Mouse (Mus musculus): ENCODE measurements around the gene Slc25a33. TPM values are rescaled to one million over a fixed set of nuclear protein-coding genes. Genes with fewer than 3 reads are reported as not detected.

The Slc25a33 gene
- polyA plus RNA-seq, 1 experiment: 43.7 TPM

- no peak overlapping the region for H3K27ac ChIP-seq (ENCODE audit: insufficient read depth, low read length)
- peaks cover 18% of the 10 kb centered on the region for H3K4me1 ChIP-seq (ENCODE audit: control insufficient read depth, insufficient read depth, low read length)
- TF ChIP-seq CTCF (IDR thresholded peaks at IDR 0.05; ENCODE audit: extremely low read depth, insufficient read depth, low read length) (no peak), POLR2A (IDR thresholded peaks at IDR 0.05; ENCODE audit: extremely low read depth, insufficient read depth, low read length) (no peak)
- no peak overlapping the region for H3K4me3 ChIP-seq (ENCODE audit: insufficient read depth, low read length)
Measured at GRCm38 (mm10) chr4:149734730-149735475, 39.2 kb downstream of the Slc25a33 start.

- no peak overlapping the region for H3K27ac ChIP-seq (ENCODE audit: insufficient read depth, low read length)
- TF ChIP-seq POLR2A (IDR thresholded peaks at IDR 0.05; ENCODE audit: extremely low read depth, insufficient read depth, low read length): no peak
- no peak for TF ChIP-seq CTCF (IDR thresholded peaks at IDR 0.05; ENCODE audit: extremely low read depth, insufficient read depth, low read length)
- no peak overlapping the region for H3K4me3 ChIP-seq (ENCODE audit: insufficient read depth, low read length)
- peaks cover 18% of the 10 kb centered on the region for H3K4me1 ChIP-seq (ENCODE audit: control insufficient read depth, insufficient read depth, low read length)
Measured at GRCm38 (mm10) chr4:149734246-149734645, 39.8 kb downstream of the Slc25a33 start.

- Histone ChIP-seq H3K4me1 (ENCODE audit: control insufficient read depth, insufficient read depth, low read length) (peaks cover 18% of the 10 kb centered on the region), H3K4me3 (ENCODE audit: insufficient read depth, low read length) (no peak overlapping the region), H3K27ac (ENCODE audit: insufficient read depth, low read length) (peak overlapping the region; percentile 56; the same call in 1 of the 2 replicates)
- no peak for TF ChIP-seq CTCF (IDR thresholded peaks at IDR 0.05; ENCODE audit: extremely low read depth, insufficient read depth, low read length)
- TF ChIP-seq POLR2A (IDR thresholded peaks at IDR 0.05; ENCODE audit: extremely low read depth, insufficient read depth, low read length): no peak
Measured at GRCm38 (mm10) chr4:149733748-149734147, 40.3 kb downstream of the Slc25a33 start.

GRCm38 (mm10) chr4:149732800-149733199, 41.3 kb downstream of the Slc25a33 start:
- TF ChIP-seq POLR2A (IDR thresholded peaks at IDR 0.05; ENCODE audit: extremely low read depth, insufficient read depth, low read length): no peak
- TF ChIP-seq CTCF (IDR thresholded peaks at IDR 0.05; ENCODE audit: extremely low read depth, insufficient read depth, low read length): no peak
- no peak overlapping the region for H3K4me3 ChIP-seq (ENCODE audit: insufficient read depth, low read length)
- H3K27ac ChIP-seq (ENCODE audit: insufficient read depth, low read length): no peak overlapping the region
- H3K4me1 ChIP-seq (ENCODE audit: control insufficient read depth, insufficient read depth, low read length): peaks cover 18% of the 10 kb centered on the region

GRCm38 (mm10) chr4:149732313-149732712, 41.8 kb downstream of the Slc25a33 start:
- H3K4me1 ChIP-seq (ENCODE audit: control insufficient read depth, insufficient read depth, low read length): peaks cover 18% of the 10 kb centered on the region
- no peak for TF ChIP-seq CTCF (IDR thresholded peaks at IDR 0.05; ENCODE audit: extremely low read depth, insufficient read depth, low read length)
- TF ChIP-seq POLR2A (IDR thresholded peaks at IDR 0.05; ENCODE audit: extremely low read depth, insufficient read depth, low read length): no peak
- no peak overlapping the region for H3K27ac ChIP-seq (ENCODE audit: insufficient read depth, low read length)
- H3K4me3 ChIP-seq (ENCODE audit: insufficient read depth, low read length): no peak overlapping the region

GRCm38 (mm10) chr4:149730827-149731226, 43.2 kb downstream of the Slc25a33 start:
- H3K4me1 ChIP-seq (ENCODE audit: control insufficient read depth, insufficient read depth, low read length): peaks cover 14% of the 10 kb centered on the region
- no peak for TF ChIP-seq POLR2A (IDR thresholded peaks at IDR 0.05; ENCODE audit: extremely low read depth, insufficient read depth, low read length)
- no peak for TF ChIP-seq CTCF (IDR thresholded peaks at IDR 0.05; ENCODE audit: extremely low read depth, insufficient read depth, low read length)
- no peak overlapping the region for H3K27ac ChIP-seq (ENCODE audit: insufficient read depth, low read length)
- no peak overlapping the region for H3K4me3 ChIP-seq (ENCODE audit: insufficient read depth, low read length)

- peaks cover 5% of the 10 kb centered on the region for H3K4me1 ChIP-seq (ENCODE audit: control insufficient read depth, insufficient read depth, low read length)
- H3K4me3 ChIP-seq (ENCODE audit: insufficient read depth, low read length): no peak overlapping the region
- TF ChIP-seq CTCF (IDR thresholded peaks at IDR 0.05; ENCODE audit: extremely low read depth, insufficient read depth, low read length): no peak
- no peak for TF ChIP-seq POLR2A (IDR thresholded peaks at IDR 0.05; ENCODE audit: extremely low read depth, insufficient read depth, low read length)
- H3K27ac ChIP-seq (ENCODE audit: insufficient read depth, low read length): no peak overlapping the region
Measured at GRCm38 (mm10) chr4:149728810-149729209, 45.3 kb downstream of the Slc25a33 start.

- H3K4me3 ChIP-seq (ENCODE audit: insufficient read depth, low read length): no peak overlapping the region
- H3K27ac ChIP-seq (ENCODE audit: insufficient read depth, low read length): no peak overlapping the region
- TF ChIP-seq POLR2A (IDR thresholded peaks at IDR 0.05; ENCODE audit: extremely low read depth, insufficient read depth, low read length) (no peak), CTCF (IDR thresholded peaks at IDR 0.05; ENCODE audit: extremely low read depth, insufficient read depth, low read length) (no peak)
- peaks cover 2% of the 10 kb centered on the region; the same call in 1 of the 2 replicates for H3K4me1 ChIP-seq (ENCODE audit: control insufficient read depth, insufficient read depth, low read length)
Measured at GRCm38 (mm10) chr4:149727636-149728035, 46.4 kb downstream of the Slc25a33 start.

GRCm38 (mm10) chr4:149725661-149726350, 48.3 kb downstream of the Slc25a33 start:
- no peak overlapping the region for H3K4me3 ChIP-seq (ENCODE audit: insufficient read depth, low read length)
- no peaks in the 10 kb centered on the region for H3K4me1 ChIP-seq (ENCODE audit: control insufficient read depth, insufficient read depth, low read length)
- TF ChIP-seq CTCF (IDR thresholded peaks at IDR 0.05; ENCODE audit: extremely low read depth, insufficient read depth, low read length) (peak; percentile 49), POLR2A (IDR thresholded peaks at IDR 0.05; ENCODE audit: extremely low read depth, insufficient read depth, low read length) (no peak)
- H3K27ac ChIP-seq (ENCODE audit: insufficient read depth, low read length): no peak overlapping the region
